Mouse (Mus musculus): Measurements from ENCODE around the gene Cyfip1. TPM values are rescaled to one million over a fixed set of nuclear protein-coding genes. Genes with fewer than 3 reads are reported as not detected.

Cyfip1 gene
- total and polyA plus RNA-seq, 3 experiments: 20.1 to 29.3 (median 27.8) TPM

- no peaks in the 10 kb centered on the region for H3K79me2 ChIP-seq (replicated peaks; ENCODE audit: control insufficient read depth, extremely low read depth, insufficient read depth, poor library complexity, severe bottlenecking)
- no peaks in the 10 kb centered on the region for H3K27me3 ChIP-seq (replicated peaks)
- peak overlapping the region; percentile 90 for H3K4me2 ChIP-seq (ENCODE audit: insufficient read depth, low read depth, poor library complexity, severe bottlenecking)
- dilution Hi-C loops (cut with MboI; ENCODE audit: extremely low pct_ligation_motif_present, extremely low pct_unique_long_range_greater_than_20kb, low sequenced_read_pairs) (no loop called here), in situ Hi-C loops (cut with MboI; ENCODE audit: low pct_ligation_motif_present, low pct_unique_long_range_greater_than_20kb, low sequenced_read_pairs) (no loop called here)
- no peak for TF ChIP-seq USF2 (conservative IDR thresholded peaks at IDR 0.05; ENCODE audit: low read depth, low read length)
- no peak for TF ChIP-seq ZKSCAN1 (IDR thresholded peaks at IDR 0.05; ENCODE audit: borderline replicate concordance, low read depth, low read length)
- peak; percentile 46; the same call in 1 of the 2 replicates for TF ChIP-seq TCF12 (IDR thresholded peaks at IDR 0.05; ENCODE audit: low read depth, low read length)
- TF ChIP-seq MAFK (IDR thresholded peaks at IDR 0.05; ENCODE audit: insufficient replicate concordance, low read length): no peak
- TF ChIP-seq MXI1 (IDR thresholded peaks at IDR 0.05; ENCODE audit: low read depth, low read length): no peak; the same call in 1 of the 2 replicates
- no peak for TF ChIP-seq RAD21 (IDR thresholded peaks at IDR 0.05; ENCODE audit: low read depth, low read length)
- no peak for TF ChIP-seq EP300 (IDR thresholded peaks at IDR 0.05; ENCODE audit: low read length)
- no peak for TF ChIP-seq UBTF (IDR thresholded peaks at IDR 0.05; ENCODE audit: low read depth, low read length)
- TF ChIP-seq CHD1 (IDR thresholded peaks at IDR 0.05; ENCODE audit: low read depth, low read length): no peak
- no peak for TF ChIP-seq E2F4 (IDR thresholded peaks at IDR 0.05; ENCODE audit: insufficient replicate concordance, low read depth, low read length)
- no peak for TF ChIP-seq JUN (IDR thresholded peaks at IDR 0.05; ENCODE audit: insufficient read depth, low read depth, low read length)
- TF ChIP-seq SMC3 (IDR thresholded peaks at IDR 0.05; ENCODE audit: low read depth, low read length): no peak
- no peak for TF ChIP-seq HCFC1 (IDR thresholded peaks at IDR 0.05; ENCODE audit: low read depth, low read length)
- TF ChIP-seq CHD2 (IDR thresholded peaks at IDR 0.05; ENCODE audit: low read length): no peak
- TF ChIP-seq GABPA (IDR thresholded peaks at IDR 0.05; ENCODE audit: insufficient replicate concordance, low read depth, low read length): no peak
- TF ChIP-seq ZC3H11A (IDR thresholded peaks at IDR 0.05; ENCODE audit: low read depth, low read length): no peak
- no peak for TF ChIP-seq MEF2A (IDR thresholded peaks at IDR 0.05; ENCODE audit: borderline replicate concordance, low read depth, low read length)
- peak; percentile 74 for TF ChIP-seq ELF1 (IDR thresholded peaks at IDR 0.05; ENCODE audit: low read depth, low read length)
- TF ChIP-seq KAT2A (IDR thresholded peaks at IDR 0.05; ENCODE audit: insufficient replicate concordance, low read length): no peak
- TF ChIP-seq POLR2A (IDR thresholded peaks at IDR 0.05; ENCODE audit: low read depth, low read length): peak; percentile 41; the same call in 1 of the 2 replicates
- 0 out of 2 replicates have a peak, but pooled peaks have one; percentile 35 for TF ChIP-seq IRF4 (IDR thresholded peaks at IDR 0.05; ENCODE audit: low read depth, low read length)
- peak; percentile 59; the same call in 1 of the 2 replicates for TF ChIP-seq NELFE (IDR thresholded peaks at IDR 0.05; ENCODE audit: low read depth, low read length)
- TF ChIP-seq ZMIZ1 (IDR thresholded peaks at IDR 0.05; ENCODE audit: low read depth, low read length): no peak
- TF ChIP-seq ZNF384 (IDR thresholded peaks at IDR 0.05; ENCODE audit: low read depth, low read length): no peak
- no peak for TF ChIP-seq POLR2AphosphoS2 (IDR thresholded peaks at IDR 0.05; ENCODE audit: low read depth, low read length)
- TF ChIP-seq SIN3A (IDR thresholded peaks at IDR 0.05; ENCODE audit: low read length): no peak
- TF ChIP-seq BHLHE40 (IDR thresholded peaks at IDR 0.05; ENCODE audit: low read depth, low read length): no peak
- no peak for TF ChIP-seq RCOR1 (conservative IDR thresholded peaks at IDR 0.05; ENCODE audit: low read depth, low read length)
- TF ChIP-seq MAX (IDR thresholded peaks at IDR 0.05; ENCODE audit: low read length): no peak; the same call in 1 of the 2 replicates
- TF ChIP-seq NRF1 (IDR thresholded peaks at IDR 0.05; ENCODE audit: low read depth, low read length): no peak
- no peak for TF ChIP-seq CTCF (conservative IDR thresholded peaks at IDR 0.05 in 1 of 2, IDR thresholded peaks at IDR 0.05 in 1 of 2; ENCODE audit: low read depth in 2 of 2, low read length in 2 of 2)
- no peak for TF ChIP-seq ETS1 (conservative IDR thresholded peaks at IDR 0.05; ENCODE audit: low read depth, low read length)
- no peak for TF ChIP-seq USF1 (IDR thresholded peaks at IDR 0.05; ENCODE audit: low read depth, low read length)
- TF ChIP-seq TBP (conservative IDR thresholded peaks at IDR 0.05; ENCODE audit: low read depth, low read length): 0 out of 2 replicates have a peak, but pooled peaks have one; percentile 8
- TF ChIP-seq PAX5 (IDR thresholded peaks at IDR 0.05; ENCODE audit: low read length): no peak
- TF ChIP-seq MYC (IDR thresholded peaks at IDR 0.05; ENCODE audit: low read depth, low read length): no peak
- TF ChIP-seq MAZ (IDR thresholded peaks at IDR 0.05; ENCODE audit: low read depth, low read length): no peak
- no peak for TF ChIP-seq JUND (conservative IDR thresholded peaks at IDR 0.05; ENCODE audit: low read depth, low read length)
- peaks cover 0 to 11% of the 10 kb centered on the region in 2 experiments; a peak in 2 of 4 replicates for H3K4me1 ChIP-seq (ENCODE audit: control insufficient read depth in 1 of 2, insufficient read depth in 2 of 2)
- no peaks in the 10 kb centered on the region for H3K9me3 ChIP-seq (replicated peaks; ENCODE audit: low read length)
- peak overlapping the region; percentile 97 for H3K9ac ChIP-seq (ENCODE audit: insufficient read depth, low read depth)
- DNase-seq (ENCODE audit: extremely low read depth): peak; percentile 70
- H3K27ac ChIP-seq (ENCODE audit: insufficient read depth, low read depth): peak overlapping the region; percentile 64
- no peaks in the 10 kb centered on the region for H3K36me3 ChIP-seq (replicated peaks in 1 of 2; ENCODE audit: control insufficient read depth in 1 of 2, insufficient read depth in 1 of 2, low read length in 1 of 2)
- peak overlapping the region; percentile 46 to 66 (median 50) for H3K4me3 ChIP-seq (replicated peaks in 1 of 3; ENCODE audit: low read depth in 2 of 3, low read length in 2 of 3, poor library complexity in 1 of 3)
Measured at GRCm38 (mm10) chr7:55968258-55968901, 126.8 kb downstream of the Cyfip1 start.
